Mouse (Mus musculus) monocyte, adult 2 months (primary cell): ENCODE data around the gene Xpnpep2.
A peak's percentile ranks its signal among the peaks of the same experiment; 100 is the strongest.

Source experiments
- DNase-seq, 2 experiments: peaks; one replicate each; pipeline ENCODE4 v3.0.0; 2022; ENCODE audit warnings: low spot score in 2 of 2, low read depth in 1 of 2

Xpnpep2 gene

GRCm38 (mm10) chrX:48108394-48109315 lies at the start of gene Xpnpep2:
Gene Xpnpep2, plus strand, starts transcription at chrX:48108725.
- no peak for DNase-seq

DNA sequence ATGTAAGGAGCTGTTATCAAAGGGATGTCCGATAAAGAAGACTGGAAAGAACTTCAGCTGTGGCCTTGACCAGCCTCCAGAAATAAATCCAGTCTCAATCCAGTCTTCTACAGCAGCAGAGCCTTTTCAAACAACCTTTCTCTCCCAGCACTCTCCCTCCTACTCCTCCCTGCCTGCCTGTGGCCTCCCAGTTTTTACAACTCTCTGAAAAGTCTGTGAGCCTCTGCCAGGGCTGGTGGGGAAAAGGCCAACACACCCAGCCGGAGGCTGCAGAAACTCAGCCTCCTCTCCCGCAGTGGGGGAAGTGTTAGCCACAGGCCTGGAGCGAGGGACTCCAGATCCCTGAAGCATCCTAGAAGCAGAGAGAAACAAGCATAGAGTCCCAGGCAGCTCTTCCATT lies 46.0 kb upstream of the Xpnpep2 start:
- DNase-seq: no peak

DNA sequence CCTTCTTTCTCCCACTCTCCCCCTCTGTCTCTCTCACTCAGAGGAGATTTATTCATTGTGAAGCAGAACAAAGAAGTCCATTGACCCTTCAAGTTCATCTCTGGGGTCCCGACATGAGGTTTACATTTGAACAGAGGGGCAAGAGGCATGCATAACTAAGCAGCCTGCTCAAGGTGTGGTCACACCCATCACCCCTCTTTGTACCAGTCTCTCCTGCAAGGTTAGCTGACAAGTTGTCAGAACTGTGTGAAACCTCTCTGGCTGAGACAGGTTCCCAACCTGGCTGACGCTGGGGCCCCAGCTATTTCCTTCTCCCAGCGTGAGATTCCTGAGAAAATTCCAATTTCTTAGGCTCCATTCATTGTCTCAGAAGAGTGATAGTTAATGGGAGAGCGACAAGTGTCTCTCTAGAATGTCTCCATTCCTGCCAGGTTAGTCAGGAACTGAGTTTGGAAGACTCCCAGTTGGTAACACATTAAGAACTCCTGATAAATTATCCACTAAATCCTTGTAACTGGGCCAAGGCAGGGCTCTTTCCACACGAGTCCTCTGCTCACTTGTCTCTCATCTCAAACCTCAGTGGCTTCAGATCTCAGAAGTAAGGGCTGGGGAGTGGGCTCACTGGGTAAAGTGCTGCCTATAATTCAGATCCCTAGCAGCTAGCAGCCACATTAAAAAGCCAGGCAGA lies 44.2 kb upstream of the Xpnpep2 start:
- no peak for DNase-seq

- no peak for DNase-seq
Measured at GRCm38 (mm10) chrX:48066891-48067290, 41.6 kb upstream of the Xpnpep2 start.

DNA sequence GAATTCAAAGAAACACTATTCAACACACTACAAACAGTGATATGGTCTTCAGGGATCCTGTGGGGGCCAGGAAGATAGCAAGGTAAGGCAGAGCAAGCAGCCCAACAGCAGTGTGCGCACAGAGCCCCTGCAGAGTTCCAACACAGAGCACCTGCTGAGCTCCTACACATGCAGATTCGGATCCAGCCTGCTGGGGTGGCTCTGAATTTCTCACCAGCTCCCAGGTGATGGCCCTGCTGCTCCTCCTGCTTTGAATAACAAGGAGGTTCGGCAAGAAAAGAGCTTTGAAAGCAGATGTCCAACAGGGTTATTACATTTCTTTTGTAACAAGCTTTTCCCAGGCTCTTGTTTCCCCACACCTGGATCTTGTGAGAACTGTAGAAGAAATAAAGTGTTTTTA lies 36.6 kb upstream of the Xpnpep2 start:
- DNase-seq: no peak

GRCm38 (mm10) chrX:48072401-48072800 lies 36.1 kb upstream of the Xpnpep2 start:
- no peak for DNase-seq

GRCm38 (mm10) chrX:48074691-48075090 lies 33.8 kb upstream of the Xpnpep2 start:
- no peak for DNase-seq

- no peak for DNase-seq
Measured at GRCm38 (mm10) chrX:48076806-48077425, 31.6 kb upstream of the Xpnpep2 start.

GRCm38 (mm10) chrX:48082364-48082763 lies 26.2 kb upstream of the Xpnpep2 start:
- no peak for DNase-seq

DNA sequence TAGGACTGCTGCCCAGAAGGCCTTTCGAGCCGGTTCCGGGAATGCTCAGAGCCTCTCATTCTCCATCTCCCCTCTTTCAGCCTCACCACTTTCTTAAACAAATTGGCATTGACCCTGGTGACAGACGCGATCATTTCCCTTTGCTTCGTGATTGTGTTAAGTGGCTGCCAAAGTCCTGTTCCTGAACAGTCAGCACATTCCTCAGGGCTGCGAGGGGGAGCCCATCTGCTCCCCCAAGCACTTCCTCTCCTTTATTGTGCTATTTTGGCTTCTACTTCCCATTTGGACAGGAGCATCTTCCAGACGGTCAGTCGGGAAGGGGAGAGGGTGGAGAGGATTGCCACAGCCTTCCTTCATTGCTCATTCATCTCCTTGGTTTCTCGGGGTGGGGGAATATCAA lies 16.4 kb upstream of the Xpnpep2 start:
- DNase-seq: no peak

GRCm38 (mm10) chrX:48093555-48093954 lies 15.0 kb upstream of the Xpnpep2 start:
- no peak for DNase-seq

GRCm38 (mm10) chrX:48094658-48095057 lies 13.9 kb upstream of the Xpnpep2 start:
- DNase-seq: peak in 1 of 2 experiments; percentile 20

DNA sequence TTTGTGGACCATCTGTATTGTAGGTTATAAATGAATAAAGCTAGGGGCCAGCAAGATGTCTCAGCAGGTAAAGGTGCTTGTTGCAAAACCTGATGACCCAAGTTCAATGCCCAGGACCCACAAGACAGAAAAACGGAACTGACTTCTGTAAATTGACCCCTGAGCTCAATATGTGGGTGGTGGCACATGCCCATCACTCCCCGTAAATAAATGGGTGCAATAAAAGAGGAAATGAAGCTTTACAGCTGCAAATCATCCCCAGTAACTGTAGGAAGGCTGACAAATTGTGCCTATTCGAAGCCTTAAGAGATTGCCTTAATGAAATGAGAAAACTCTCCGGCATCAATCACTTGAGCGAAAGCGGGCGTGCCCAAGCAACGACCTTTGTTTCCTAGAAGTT lies 11.9 kb upstream of the Xpnpep2 start:
- no peak for DNase-seq

DNA sequence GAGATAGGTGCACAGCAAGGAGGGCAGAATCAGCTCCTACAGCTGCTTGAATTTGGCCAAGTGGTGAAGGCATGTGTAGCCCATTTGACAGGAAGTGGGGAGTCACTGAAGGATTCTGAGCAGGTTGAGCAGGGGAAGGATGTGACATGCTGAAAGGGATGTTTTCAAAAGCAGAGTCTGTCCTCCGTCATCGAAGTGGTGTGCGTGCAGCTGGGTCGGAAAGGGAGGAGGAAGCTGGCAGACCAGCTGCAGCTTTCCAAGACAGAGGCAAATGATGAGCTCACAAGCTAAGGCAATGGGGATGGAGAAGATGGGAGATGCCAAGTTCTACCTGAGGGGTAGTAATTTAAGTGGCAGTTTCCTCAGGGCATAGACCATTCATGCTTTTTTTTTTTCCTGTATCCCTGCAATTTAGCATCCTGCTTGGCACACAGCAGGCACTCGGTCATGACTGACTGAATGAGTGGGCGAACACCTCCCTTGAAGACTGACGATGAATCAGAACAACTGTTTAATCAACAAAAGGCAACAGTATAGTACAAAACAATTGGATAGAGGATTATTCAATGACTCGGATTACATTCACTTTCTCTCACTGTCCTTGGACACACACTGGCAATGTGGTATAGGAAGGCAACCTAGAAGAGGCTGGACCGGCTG lies 9.9 kb upstream of the Xpnpep2 start:
- DNase-seq: no peak

GRCm38 (mm10) chrX:48099871-48100270 lies 8.7 kb upstream of the Xpnpep2 start:
- DNase-seq: no peak

GRCm38 (mm10) chrX:48103256-48103655 lies 5.3 kb upstream of the Xpnpep2 start:
- no peak for DNase-seq

GRCm38 (mm10) chrX:48104736-48105441 lies 3.6 kb upstream of the Xpnpep2 start:
- no peak for DNase-seq

- no peak for DNase-seq
Measured at GRCm38 (mm10) chrX:48106226-48106625, 2.3 kb upstream of the Xpnpep2 start.

DNA sequence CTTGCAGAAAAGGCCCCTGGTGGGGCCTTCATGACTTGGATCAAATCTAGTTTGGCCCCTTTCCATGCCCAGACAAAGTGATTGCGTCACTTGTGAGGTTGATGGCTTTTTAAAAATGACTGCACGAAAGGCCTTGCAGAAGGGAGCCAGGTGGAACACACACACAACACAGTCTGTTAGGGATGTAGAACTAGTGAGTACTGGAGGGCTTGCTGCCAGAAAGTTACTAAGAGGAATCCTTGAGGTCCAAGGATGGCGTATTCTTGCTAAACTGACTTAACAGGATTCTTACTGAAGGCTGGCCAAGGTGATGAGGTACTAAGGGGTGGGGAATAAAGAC lies 761 bp downstream of the Xpnpep2 start:
- DNase-seq: no peak

DNA sequence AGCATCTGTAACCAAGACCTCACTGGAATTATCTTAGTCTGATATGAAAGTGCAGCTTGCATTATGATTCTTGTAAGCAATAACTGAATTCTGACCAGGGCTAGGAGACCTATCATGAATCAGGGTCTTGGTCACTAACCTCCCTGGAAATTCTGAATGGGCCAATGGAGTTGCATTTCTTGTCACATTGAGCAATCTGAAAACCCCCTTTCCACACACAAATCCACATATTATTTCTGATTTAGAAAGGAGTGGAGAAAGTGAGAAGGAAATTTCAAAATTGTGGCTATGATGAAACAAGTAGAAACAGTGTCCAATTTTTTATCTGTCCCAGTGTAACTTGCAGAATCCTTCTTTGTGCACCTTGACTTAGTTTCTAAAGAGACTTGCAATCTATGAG lies 10.8 kb downstream of the Xpnpep2 start:
- no peak for DNase-seq
